19 mouse cellular contexts compared by ENCODE assay signal in the genomic region with DNA sequence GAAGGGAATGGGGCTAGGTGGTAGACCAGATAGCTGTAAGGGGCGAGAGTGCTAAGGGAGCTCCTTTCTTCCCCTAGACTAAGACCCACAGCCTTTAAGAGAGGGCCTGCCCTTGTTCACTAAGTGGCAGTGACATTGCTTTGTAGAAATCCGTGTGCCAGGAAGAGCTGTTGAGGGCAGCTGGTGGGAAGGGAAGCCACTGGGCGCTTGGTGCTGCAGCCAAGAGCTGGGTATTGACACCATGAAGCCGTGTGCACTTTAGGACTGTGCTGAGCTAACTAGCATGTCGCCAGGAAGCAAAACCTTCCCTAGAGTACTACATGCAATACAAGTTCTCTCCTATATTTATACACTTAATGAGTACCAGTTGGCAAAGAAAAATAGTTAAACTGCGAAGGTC. TPM values are rescaled to one million over a fixed set of nuclear protein-coding genes. Genes with fewer than 3 reads are reported as not detected.
DNase-seq lines count a peak whose midpoint lies in the region.
"Had no signal": no experiment of that assay in that cellular context is flagged by ENCODE, and none has a peak within 500 bp of the region (broad histone marks: within the 10 kb centered on the region; RNA-seq: fewer than 3 reads in every experiment).

No protein-coding gene starts in this region.

- DNase-seq in cerebellum, adult 11 months, result peak; percentile 20
- no peak for DNase-seq in cerebellum, postnatal 4 days (ENCODE audit: low spot score in 2 of 2)
- DNase-seq in brain, adult 2 months (ENCODE audit: low read depth, low spot score), result peak; percentile 76
- peak; percentile 58 for DNase-seq in cerebellum, adult 9-10 months
- DNase-seq in cerebellum, postnatal 36 days, result peak; percentile 32 to 44
- DNase-seq in frontal cortex, adult 2 months (ENCODE audit: extremely low spot score in 1 of 2, low spot score in 1 of 2), result no peak
- DNase-seq in thymus, postnatal 25 days, result no peak
- DNase-seq: adrenal gland, postnatal 25 days; embryo, embryonic 11 days; heart, postnatal 14 days; kidney, adult 18-20 months; kidney, postnatal 25 days; liver; lung, adult 2 months; lung, postnatal 10 days; midbrain, embryonic 14.5 days; right cerebral cortex, postnatal 25 days; spleen, adult 18-20 months; thymus, postnatal 14 days had no signal

RNA-seq across cellular contexts. Expression of a gene that starts 6.1 kb away (rescaled TPM):
- polyA plus RNA-seq in frontal cortex, adult 2 months (2012; rRNA removed), result 30.9 and 33.2 TPM in 2 replicates

Comparison
In these comparisons a context has a peak if more than half of its experiments do, and no peak if none do; other contexts are left out.
1. DNase-seq: peak in cerebellum, adult 11 months (single experiment), brain, adult 2 months (single experiment), cerebellum, adult 9-10 months (single experiment) and cerebellum, postnatal 36 days (2 of 2); none in cerebellum, postnatal 4 days (0 of 2), frontal cortex, adult 2 months (0 of 2) and thymus, postnatal 25 days (single experiment).